Mouse (Mus musculus): ENCODE measurements at regions not wholly inside any gene's neighbourhood (a gene's known extent, or its start where the extent isn't known, plus 50 kb on each side); places are given as distances from the start of the nearest gene placed in this dataset.

GRCm38 (mm10) chr2:128359106-128359505 is 231.9 kb upstream of the Spdye4c start:
- Histone ChIP-seq H3K4me1 (replicated peaks; ENCODE audit: control insufficient read depth, insufficient read depth, low read length) (no peaks in the 10 kb centered on the region), H3K27me3 (ENCODE audit: control insufficient read depth, insufficient read depth, low read length) (no peaks in the 10 kb centered on the region), H3K9ac (ENCODE audit: low read depth, low read length) (no peak overlapping the region), H3K9me3 (ENCODE audit: control insufficient read depth, low read length) (no peaks in the 10 kb centered on the region), H3K4me2 (replicated peaks; ENCODE audit: low read depth, low read length) (no peak overlapping the region), H3K36me3 (ENCODE audit: control insufficient read depth, insufficient read depth, low read length) (no peaks in the 10 kb centered on the region), H3K4me3 (ENCODE audit: low read depth, low read length) (no peak overlapping the region), H3K27ac (ENCODE audit: low read depth, low read length) (no peak overlapping the region)
- DNase-seq (ENCODE audit: low spot score): no peak
- no peak for ATAC-seq (ENCODE audit: low FRiP score)
- WGBS: 80% methylated on average over 4 of the region's 4 CpGs

GRCm38 (mm10) chr2:128360517-128360916 is 230.5 kb upstream of the Spdye4c start:
- no peak overlapping the region for H3K4me2 ChIP-seq (replicated peaks; ENCODE audit: low read depth, low read length)
- no peak overlapping the region for H3K27ac ChIP-seq (ENCODE audit: low read depth, low read length)
- H3K4me3 ChIP-seq (ENCODE audit: low read depth, low read length): no peak overlapping the region
- H3K27me3 ChIP-seq (ENCODE audit: control insufficient read depth, insufficient read depth, low read length): no peaks in the 10 kb centered on the region
- no peaks in the 10 kb centered on the region for H3K4me1 ChIP-seq (replicated peaks; ENCODE audit: control insufficient read depth, insufficient read depth, low read length)
- DNase-seq (ENCODE audit: low spot score) (no peak), ATAC-seq (ENCODE audit: low FRiP score) (no peak)
- H3K9ac ChIP-seq (ENCODE audit: low read depth, low read length): no peak overlapping the region
- H3K36me3 ChIP-seq (ENCODE audit: control insufficient read depth, insufficient read depth, low read length): no peaks in the 10 kb centered on the region
- 77% methylated on average over 5 of the region's 5 CpGs for WGBS
- H3K9me3 ChIP-seq (ENCODE audit: control insufficient read depth, low read length): no peaks in the 10 kb centered on the region

- H3K4me1 ChIP-seq (replicated peaks; ENCODE audit: control insufficient read depth, insufficient read depth, low read length): no peaks in the 10 kb centered on the region
- no peaks in the 10 kb centered on the region for H3K27me3 ChIP-seq (ENCODE audit: control insufficient read depth, insufficient read depth, low read length)
- no peaks in the 10 kb centered on the region for H3K9me3 ChIP-seq (ENCODE audit: control insufficient read depth, low read length)
- 100% methylated on average over 1 of the region's 1 CpGs for WGBS
- no peak overlapping the region for H3K4me2 ChIP-seq (replicated peaks; ENCODE audit: low read depth, low read length)
- ATAC-seq (ENCODE audit: low FRiP score) (no peak), DNase-seq (ENCODE audit: low spot score) (no peak)
- no peaks in the 10 kb centered on the region for H3K36me3 ChIP-seq (ENCODE audit: control insufficient read depth, insufficient read depth, low read length)
- H3K9ac ChIP-seq (ENCODE audit: low read depth, low read length): no peak overlapping the region
- no peak overlapping the region for H3K27ac ChIP-seq (ENCODE audit: low read depth, low read length)
- H3K4me3 ChIP-seq (ENCODE audit: low read depth, low read length): no peak overlapping the region
These were observed 229.6 kb upstream of the Spdye4c start for GRCm38 (mm10) chr2:128361436-128361835.

GRCm38 (mm10) chr2:128364161-128364560 is 226.8 kb upstream of the Spdye4c start:
- no peaks in the 10 kb centered on the region for H3K9me3 ChIP-seq (ENCODE audit: control insufficient read depth, low read length)
- H3K27ac ChIP-seq (ENCODE audit: low read depth, low read length): no peak overlapping the region
- no peak for ATAC-seq (ENCODE audit: low FRiP score)
- no peak overlapping the region for H3K4me3 ChIP-seq (ENCODE audit: low read depth, low read length)
- H3K27me3 ChIP-seq (ENCODE audit: control insufficient read depth, insufficient read depth, low read length): no peaks in the 10 kb centered on the region
- WGBS: 70% methylated on average over 14 of the region's 14 CpGs
- H3K4me1 ChIP-seq (replicated peaks; ENCODE audit: control insufficient read depth, insufficient read depth, low read length): no peaks in the 10 kb centered on the region
- no peak overlapping the region for H3K4me2 ChIP-seq (replicated peaks; ENCODE audit: low read depth, low read length)
- H3K36me3 ChIP-seq (ENCODE audit: control insufficient read depth, insufficient read depth, low read length): no peaks in the 10 kb centered on the region
- H3K9ac ChIP-seq (ENCODE audit: low read depth, low read length): no peak overlapping the region
- no peak for DNase-seq (ENCODE audit: low spot score)

GRCm38 (mm10) chr2:128365004-128365403 is 226.0 kb upstream of the Spdye4c start:
- 85% methylated on average over 3 of the region's 3 CpGs for WGBS
- ATAC-seq (ENCODE audit: low FRiP score): no peak

GRCm38 (mm10) chr2:128365775-128366174 is 225.2 kb upstream of the Spdye4c start:
- WGBS: 91% methylated on average over 2 of the region's 2 CpGs
- DNase-seq (ENCODE audit: low spot score): no peak

More at GRCm38 (mm10) chr2:128365004-128365403, 226.0 kb upstream of the Spdye4c start:
- no peak overlapping the region for H3K27ac ChIP-seq (ENCODE audit: low read depth, low read length)
- H3K9me3 ChIP-seq (ENCODE audit: control insufficient read depth, low read length): no peaks in the 10 kb centered on the region
- H3K4me1 ChIP-seq (replicated peaks; ENCODE audit: control insufficient read depth, insufficient read depth, low read length): no peaks in the 10 kb centered on the region
- no peaks in the 10 kb centered on the region for H3K36me3 ChIP-seq (ENCODE audit: control insufficient read depth, insufficient read depth, low read length)
- DNase-seq (ENCODE audit: low spot score): no peak
- no peak overlapping the region for H3K4me3 ChIP-seq (ENCODE audit: low read depth, low read length)
- H3K27me3 ChIP-seq (ENCODE audit: control insufficient read depth, insufficient read depth, low read length): no peaks in the 10 kb centered on the region
- no peak overlapping the region for H3K9ac ChIP-seq (ENCODE audit: low read depth, low read length)
- H3K4me2 ChIP-seq (replicated peaks; ENCODE audit: low read depth, low read length): no peak overlapping the region

GRCm38 (mm10) chr2:128367266-128368150 is 223.5 kb upstream of the Spdye4c start:
- DNase-seq (ENCODE audit: low spot score): no peak

More at GRCm38 (mm10) chr2:128365775-128366174, 225.2 kb upstream of the Spdye4c start:
- no peaks in the 10 kb centered on the region for H3K27me3 ChIP-seq (ENCODE audit: control insufficient read depth, insufficient read depth, low read length)
- H3K9me3 ChIP-seq (ENCODE audit: control insufficient read depth, low read length): no peaks in the 10 kb centered on the region
- H3K4me1 ChIP-seq (replicated peaks; ENCODE audit: control insufficient read depth, insufficient read depth, low read length): no peaks in the 10 kb centered on the region
- H3K9ac ChIP-seq (ENCODE audit: low read depth, low read length): no peak overlapping the region
- H3K4me3 ChIP-seq (ENCODE audit: low read depth, low read length): no peak overlapping the region
- no peak for ATAC-seq (ENCODE audit: low FRiP score)
- H3K36me3 ChIP-seq (ENCODE audit: control insufficient read depth, insufficient read depth, low read length): no peaks in the 10 kb centered on the region
- H3K4me2 ChIP-seq (replicated peaks; ENCODE audit: low read depth, low read length): no peak overlapping the region
- no peak overlapping the region for H3K27ac ChIP-seq (ENCODE audit: low read depth, low read length)

GRCm38 (mm10) chr2:128368534-128369273 is 222.3 kb upstream of the Spdye4c start:
- Histone ChIP-seq H3K4me2 (replicated peaks; ENCODE audit: low read depth, low read length) (no peak overlapping the region), H3K9me3 (ENCODE audit: control insufficient read depth, low read length) (no peaks in the 10 kb centered on the region), H3K36me3 (ENCODE audit: control insufficient read depth, insufficient read depth, low read length) (no peaks in the 10 kb centered on the region), H3K4me3 (ENCODE audit: low read depth, low read length) (no peak overlapping the region), H3K9ac (ENCODE audit: low read depth, low read length) (no peak overlapping the region), H3K27ac (ENCODE audit: low read depth, low read length) (no peak overlapping the region), H3K4me1 (replicated peaks; ENCODE audit: control insufficient read depth, insufficient read depth, low read length) (no peaks in the 10 kb centered on the region; the same call in 1 of the 2 replicates), H3K27me3 (ENCODE audit: control insufficient read depth, insufficient read depth, low read length) (no peaks in the 10 kb centered on the region)
- WGBS: 74% methylated on average over 7 of the region's 7 CpGs
- DNase-seq (ENCODE audit: low spot score) (no peak), ATAC-seq (ENCODE audit: low FRiP score) (no peak)

More at GRCm38 (mm10) chr2:128367266-128368150, 223.5 kb upstream of the Spdye4c start:
- H3K36me3 ChIP-seq (ENCODE audit: control insufficient read depth, insufficient read depth, low read length): no peaks in the 10 kb centered on the region
- H3K9ac ChIP-seq (ENCODE audit: low read depth, low read length): no peak overlapping the region
- no peaks in the 10 kb centered on the region for H3K27me3 ChIP-seq (ENCODE audit: control insufficient read depth, insufficient read depth, low read length)
- no peak overlapping the region for H3K4me3 ChIP-seq (ENCODE audit: low read depth, low read length)
- ATAC-seq (ENCODE audit: low FRiP score): no peak
- no peaks in the 10 kb centered on the region for H3K4me1 ChIP-seq (replicated peaks; ENCODE audit: control insufficient read depth, insufficient read depth, low read length)
- no peak overlapping the region for H3K27ac ChIP-seq (ENCODE audit: low read depth, low read length)
- H3K9me3 ChIP-seq (ENCODE audit: control insufficient read depth, low read length): no peaks in the 10 kb centered on the region
- WGBS: 83% methylated on average over 14 of the region's 14 CpGs
- no peak overlapping the region for H3K4me2 ChIP-seq (replicated peaks; ENCODE audit: low read depth, low read length)

All from hindbrain, embryonic 11.5 days (tissue).